Mouse (Mus musculus) forebrain, embryonic 13.5 days (tissue): ENCODE measurements around the gene Ndufb4. TPM values are rescaled to one million over a fixed set of nuclear protein-coding genes. Genes with fewer than 3 reads are reported as not detected.

ENCODE experiments used
- ATAC-seq: fragments of 200-750 bp; cut with Nextera tagmentation; 2 replicates; pipeline ENCODE4 v1.8.0; 2017
- H3K27ac ChIP-seq: fragments of 300-500 bp; sonication (generic); 2 replicates; pipeline ENCODE4 v1.5.1; 2015; ENCODE audit warnings: inconsistent platforms, mild to moderate bottlenecking, moderate library complexity
- H3K27me3 ChIP-seq: fragments of 300-500 bp; sonication (generic); 2 replicates; pipeline ENCODE4 v1.6.1; 2015; ENCODE audit warnings: mild to moderate bottlenecking, inconsistent platforms
- H3K36me3 ChIP-seq: fragments of 300-500 bp; sonication (generic); 2 replicates; pipeline ENCODE4 v1.6.1; 2015; ENCODE audit warnings: mild to moderate bottlenecking, inconsistent platforms; ENCODE audit not compliant: poor library complexity, severe bottlenecking
- H3K4me1 ChIP-seq: fragments of 300-500 bp; sonication (generic); 2 replicates; pipeline ENCODE4 v1.6.1; 2015; ENCODE audit warnings: inconsistent platforms
- H3K4me2 ChIP-seq: fragments of 300-500 bp; sonication (generic); 2 replicates; pipeline ENCODE4 v1.6.1; 2015; ENCODE audit warnings: inconsistent platforms, mild to moderate bottlenecking, moderate library complexity
- H3K4me3 ChIP-seq: fragments of 300-500 bp; sonication (generic); 2 replicates; pipeline ENCODE4 v1.5.1; 2015; ENCODE audit warnings: mild to moderate bottlenecking, inconsistent platforms
- H3K9ac ChIP-seq: fragments of 300-500 bp; sonication (generic); 2 replicates; pipeline ENCODE4 v1.6.1; 2015; ENCODE audit warnings: mild to moderate bottlenecking, inconsistent platforms
- H3K9me3 ChIP-seq: fragments of 300-500 bp; sonication (generic); replicated peaks from 2 replicates; pipeline ENCODE4 v1.6.1; 2016; ENCODE audit warnings: inconsistent platforms
- WGBS: fragments of 180-500 bp; shearing (Covaris S2); methylation state at CpG from one replicate; pipeline ENCODE4 v1.1.7; 2015; 5-methylcytosine and 5-hydroxymethylcytosine counted together
- polyA plus RNA-seq: library from polyadenylated mRNA; unstranded; fragments of >200 nt; fragmentation: Nextera tagmentation; extraction: Ambion mirVana; gene quantifications from 2 replicates; pipeline ENCODE4 v1.2.1, GENCODE M21; 2015

Ndufb4 gene
- polyA plus RNA-seq, 1 experiment from 2014 or later = 75.9 TPM

GRCm38 (mm10) chr16:37686834-37687233 lies 32.6 kb upstream of the Ndufb4 start:
- Histone ChIP-seq H3K4me1 (peaks cover 36% of the 10 kb centered on the region), H3K27ac (no peak overlapping the region), H3K4me3 (no peak overlapping the region), H3K4me2 (no peak overlapping the region), H3K9ac (no peak overlapping the region), H3K36me3 (no peaks in the 10 kb centered on the region), H3K9me3 (no peaks in the 10 kb centered on the region), H3K27me3 (no peaks in the 10 kb centered on the region)
- ATAC-seq = no peak
- WGBS = 73% methylated on average over 12 of the region's 12 CpGs

DNA sequence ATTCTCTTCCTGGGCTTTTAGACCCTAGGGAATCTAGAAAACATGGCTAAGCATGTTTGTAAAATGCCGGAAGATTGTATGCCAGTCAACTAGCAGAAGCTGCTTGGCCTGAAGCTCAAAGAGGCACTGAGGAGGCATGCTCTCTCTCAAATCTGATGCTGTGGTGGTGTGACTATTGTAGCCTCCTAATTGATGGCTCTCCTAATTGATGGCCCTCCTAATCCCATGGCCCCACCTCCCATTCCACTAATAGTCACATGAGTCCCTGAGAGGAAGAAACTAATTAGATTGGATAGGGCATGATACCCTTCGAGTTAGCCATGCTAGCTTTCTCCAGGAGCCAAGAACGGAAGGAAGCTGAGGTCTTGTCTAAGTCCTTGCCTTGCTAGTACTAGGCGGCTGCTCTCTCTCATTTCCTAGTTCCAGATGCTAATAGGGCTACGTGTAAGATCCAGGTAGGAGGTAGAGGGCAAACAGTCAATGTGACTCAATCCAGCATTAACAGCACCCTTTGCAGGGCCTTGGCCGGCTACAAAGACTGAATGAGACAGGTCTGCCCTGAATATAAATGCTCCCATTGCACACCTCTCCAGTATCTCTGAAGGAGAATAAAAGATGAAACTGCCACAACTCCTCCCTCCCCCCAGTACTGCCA lies 31.8 kb upstream of the Ndufb4 start:
- Histone ChIP-seq H3K27me3 (no peaks in the 10 kb centered on the region), H3K4me2 (no peak overlapping the region), H3K4me1 (peaks cover 36% of the 10 kb centered on the region), H3K27ac (no peak overlapping the region), H3K9me3 (no peaks in the 10 kb centered on the region), H3K4me3 (no peak overlapping the region), H3K36me3 (no peaks in the 10 kb centered on the region), H3K9ac (no peak overlapping the region)
- no peak for ATAC-seq
- 31% methylated on average over 6 of the region's 6 CpGs for WGBS

DNA sequence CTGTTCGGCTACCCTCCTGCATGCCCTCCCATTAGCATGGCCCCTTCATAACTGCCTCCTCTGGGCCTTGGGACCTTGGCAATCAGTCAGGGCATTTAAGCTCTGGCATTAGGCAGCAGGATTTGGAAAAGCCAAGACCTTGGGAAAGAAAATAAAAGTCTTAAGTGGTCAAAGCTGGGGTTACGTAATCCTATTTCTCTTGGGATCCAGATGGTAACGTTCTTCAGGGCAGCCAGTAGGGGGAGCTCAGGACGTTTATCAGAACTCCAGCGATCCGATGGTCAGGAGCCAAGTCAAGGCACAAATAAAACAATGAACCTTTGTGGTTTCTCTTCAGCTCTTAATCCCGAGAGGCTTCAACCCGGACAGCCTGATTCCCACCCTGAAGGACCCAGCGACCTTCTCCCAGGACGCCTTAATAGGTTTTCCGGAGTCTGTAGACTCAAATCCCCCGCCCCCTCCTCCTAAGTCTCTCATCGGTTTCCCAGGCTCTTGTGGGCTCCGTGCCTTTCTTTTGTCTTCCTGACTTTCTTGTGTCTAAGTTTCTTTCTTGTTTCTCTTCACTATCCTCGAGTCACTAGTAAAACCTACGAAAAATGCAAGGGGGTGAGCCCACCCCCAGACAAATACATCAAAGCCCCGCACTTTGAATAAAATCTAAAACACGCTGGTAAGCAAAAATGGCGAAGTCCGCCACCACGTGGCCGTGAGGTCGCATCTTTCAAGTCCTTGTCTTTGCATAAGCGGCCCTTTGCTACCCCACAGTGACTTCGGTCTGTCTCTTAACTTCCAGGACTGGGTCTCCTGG lies 30.6 kb upstream of the Ndufb4 start:
- Histone ChIP-seq H3K27ac (peak overlapping the region; percentile 86), H3K27me3 (no peaks in the 10 kb centered on the region), H3K9me3 (no peaks in the 10 kb centered on the region), H3K4me2 (peak overlapping the region; percentile 60), H3K9ac (peak overlapping the region; percentile 72), H3K4me3 (peak overlapping the region; percentile 40), H3K4me1 (peaks cover 36% of the 10 kb centered on the region), H3K36me3 (no peaks in the 10 kb centered on the region)
- peak; percentile 57 for ATAC-seq
- WGBS = 2% methylated on average over 25 of the region's 25 CpGs

DNA sequence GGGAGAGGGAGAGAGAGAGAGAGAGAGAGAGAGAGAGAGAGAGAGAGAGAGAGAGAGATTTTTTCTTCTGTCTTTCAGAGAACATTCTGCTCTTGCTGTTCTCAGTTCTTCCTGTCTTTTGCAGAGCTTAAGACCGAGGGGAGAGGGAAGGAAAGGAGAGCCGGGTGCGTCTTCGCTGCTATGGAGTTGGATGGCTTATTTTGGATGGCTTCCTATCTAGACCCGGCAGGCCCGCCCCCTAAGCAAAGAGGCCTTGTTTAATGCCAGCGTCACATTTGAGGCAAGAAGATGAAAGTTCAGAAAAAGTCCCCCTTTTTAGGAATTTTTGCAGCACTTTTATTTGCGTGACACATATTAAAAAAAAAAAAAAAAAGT lies 30.0 kb upstream of the Ndufb4 start:
- peak overlapping the region; percentile 60 for H3K4me2 ChIP-seq
- H3K27ac ChIP-seq = peak overlapping the region; percentile 84
- ATAC-seq = peak; percentile 36
- no peaks in the 10 kb centered on the region for H3K36me3 ChIP-seq
- H3K27me3 ChIP-seq = no peaks in the 10 kb centered on the region
- peaks cover 36% of the 10 kb centered on the region for H3K4me1 ChIP-seq
- no peaks in the 10 kb centered on the region for H3K9me3 ChIP-seq
- H3K4me3 ChIP-seq = peak overlapping the region; percentile 40
- peak overlapping the region; percentile 72 for H3K9ac ChIP-seq
- WGBS = 5% methylated on average over 8 of the region's 8 CpGs

DNA sequence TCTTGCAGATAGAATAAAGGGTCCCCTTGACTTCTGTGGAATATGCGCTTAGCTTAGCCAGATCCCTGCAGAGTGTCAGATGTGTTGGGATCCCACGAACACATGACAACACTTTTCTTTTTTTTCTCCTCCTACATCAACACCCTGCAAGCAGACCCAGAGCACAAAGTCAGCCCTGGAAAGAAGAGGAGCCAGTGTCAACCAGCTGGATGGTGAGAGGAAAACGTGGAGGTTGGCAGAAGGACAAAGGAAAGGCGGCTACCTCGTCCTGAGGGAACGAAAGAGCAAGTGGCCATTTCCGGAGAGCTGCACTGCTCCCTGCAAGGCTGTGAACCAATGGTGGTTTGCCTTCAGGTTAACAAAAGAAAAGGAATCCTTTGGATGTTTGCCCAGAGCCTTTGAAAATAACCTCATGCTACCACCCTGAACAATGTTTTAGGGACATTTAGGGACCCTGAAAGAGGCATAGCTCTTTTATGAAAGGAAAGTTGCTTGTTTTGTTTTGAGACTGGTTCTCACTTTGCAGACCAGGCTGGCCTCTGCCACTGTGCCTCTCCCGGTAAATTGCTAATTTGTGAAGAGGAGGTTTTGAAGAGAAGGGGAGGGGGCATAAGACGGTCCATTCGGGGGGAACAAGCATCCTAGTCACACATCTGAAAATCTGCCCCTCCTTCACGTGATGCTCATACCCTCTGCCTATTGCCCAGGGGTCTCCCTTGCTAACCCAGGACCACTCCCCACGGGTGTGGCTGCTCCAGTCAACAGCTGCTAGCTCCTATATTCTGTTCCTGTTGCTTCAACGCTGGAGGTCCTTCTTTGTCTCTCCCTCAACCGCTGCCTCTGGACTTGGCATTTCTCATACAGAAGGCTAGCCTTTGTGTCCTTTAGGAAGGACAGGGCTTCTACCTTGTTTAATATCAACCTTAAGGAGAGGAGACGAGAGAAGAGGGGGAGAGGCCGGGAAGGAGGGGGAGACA lies 29.2 kb upstream of the Ndufb4 start:
- 6% methylated on average over 16 of the region's 16 CpGs for WGBS
- Histone ChIP-seq H3K9ac (peak overlapping the region; percentile 72; the same call in 1 of the 2 replicates), H3K27me3 (no peaks in the 10 kb centered on the region), H3K4me3 (peak overlapping the region; percentile 40; the same call in 1 of the 2 replicates), H3K36me3 (no peaks in the 10 kb centered on the region), H3K4me2 (peak overlapping the region; percentile 60), H3K4me1 (peaks cover 36% of the 10 kb centered on the region), H3K27ac (peak overlapping the region; percentile 84), H3K9me3 (no peaks in the 10 kb centered on the region)
- ATAC-seq = peak; percentile 54

DNA sequence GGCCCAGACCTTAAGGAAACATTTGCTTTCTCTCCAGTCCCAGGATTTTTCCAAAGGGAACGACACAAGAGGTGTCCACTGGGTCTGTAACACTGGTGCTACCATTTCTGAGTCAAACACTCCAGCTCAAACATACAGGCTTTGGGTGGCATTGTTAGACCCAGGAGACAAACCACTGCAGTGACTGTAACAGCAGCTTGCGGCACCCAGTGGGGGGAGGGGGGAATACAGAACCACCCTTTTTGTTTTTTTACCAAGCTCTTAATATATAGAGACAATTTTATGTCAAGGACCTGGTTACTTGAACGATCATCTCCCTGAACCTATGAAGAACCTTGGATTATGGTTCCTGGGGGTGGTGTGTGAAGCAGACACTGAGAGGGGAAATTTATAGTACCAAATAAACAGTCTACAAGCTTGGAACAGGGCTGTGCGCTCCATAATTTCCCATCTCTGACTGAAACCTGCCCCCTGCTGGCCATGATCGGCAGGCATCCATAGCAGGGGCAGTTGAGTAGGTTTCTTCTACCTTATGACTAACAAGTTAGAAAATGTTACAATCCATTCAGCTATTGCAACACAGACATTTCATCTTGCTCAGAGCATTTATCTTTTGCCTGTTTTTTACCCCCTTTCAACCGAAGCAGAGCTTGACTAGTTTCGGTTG lies 28.2 kb upstream of the Ndufb4 start:
- Histone ChIP-seq H3K36me3 (no peaks in the 10 kb centered on the region), H3K4me2 (no peak overlapping the region), H3K4me3 (no peak overlapping the region), H3K27ac (peak overlapping the region; percentile 84), H3K27me3 (no peaks in the 10 kb centered on the region), H3K9me3 (no peaks in the 10 kb centered on the region), H3K9ac (no peak overlapping the region), H3K4me1 (peaks cover 39% of the 10 kb centered on the region)
- ATAC-seq = peak; percentile 57
- 45% methylated on average over 7 of the region's 7 CpGs for WGBS

GRCm38 (mm10) chr16:37680831-37681230 lies 26.6 kb upstream of the Ndufb4 start:
- H3K4me1 ChIP-seq = peaks cover 44% of the 10 kb centered on the region

GRCm38 (mm10) chr16:37680216-37680615 lies 26.0 kb upstream of the Ndufb4 start:
- WGBS = 80% methylated on average over 2 of the region's 2 CpGs
- no peak for ATAC-seq
- Histone ChIP-seq H3K9me3 (no peaks in the 10 kb centered on the region), H3K4me3 (no peak overlapping the region), H3K27ac (no peak overlapping the region), H3K36me3 (no peaks in the 10 kb centered on the region), H3K4me1 (peaks cover 38% of the 10 kb centered on the region), H3K27me3 (no peaks in the 10 kb centered on the region), H3K9ac (no peak overlapping the region), H3K4me2 (no peak overlapping the region)

More at GRCm38 (mm10) chr16:37680831-37681230, 26.6 kb upstream of the Ndufb4 start:
- Histone ChIP-seq H3K4me2 (no peak overlapping the region), H3K27ac (no peak overlapping the region), H3K36me3 (no peaks in the 10 kb centered on the region), H3K9me3 (no peaks in the 10 kb centered on the region), H3K27me3 (no peaks in the 10 kb centered on the region), H3K9ac (no peak overlapping the region), H3K4me3 (no peak overlapping the region)
- 72% methylated on average over 8 of the region's 8 CpGs for WGBS
- no peak for ATAC-seq

DNA sequence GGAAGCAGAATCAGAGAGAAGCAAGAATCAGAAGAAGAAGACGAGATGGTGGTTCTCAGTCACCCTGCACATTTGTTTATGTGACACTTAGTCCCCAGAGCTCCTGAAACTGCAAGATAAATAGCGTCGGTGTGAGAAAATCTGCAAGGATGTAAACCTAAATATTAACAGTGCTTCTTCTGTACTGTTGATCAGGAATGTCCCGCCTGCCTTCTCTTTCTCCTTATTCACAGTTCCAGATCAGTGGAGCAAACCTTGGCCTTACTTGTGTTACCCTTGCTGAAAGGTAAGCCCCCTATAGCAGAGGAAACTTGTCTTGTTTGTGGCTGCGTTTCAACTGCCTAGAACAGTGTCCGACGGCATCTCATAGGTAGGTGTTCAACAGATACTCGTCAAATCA lies 23.3 kb upstream of the Ndufb4 start:
- ATAC-seq = no peak
- no peaks in the 10 kb centered on the region for H3K27me3 ChIP-seq
- H3K27ac ChIP-seq = no peak overlapping the region
- WGBS = 85% methylated on average over 8 of the region's 8 CpGs
- no peak overlapping the region for H3K4me3 ChIP-seq
- peaks cover 18% of the 10 kb centered on the region for H3K4me1 ChIP-seq
- no peak overlapping the region for H3K4me2 ChIP-seq
- H3K36me3 ChIP-seq = no peaks in the 10 kb centered on the region
- H3K9me3 ChIP-seq = no peaks in the 10 kb centered on the region
- no peak overlapping the region for H3K9ac ChIP-seq

DNA sequence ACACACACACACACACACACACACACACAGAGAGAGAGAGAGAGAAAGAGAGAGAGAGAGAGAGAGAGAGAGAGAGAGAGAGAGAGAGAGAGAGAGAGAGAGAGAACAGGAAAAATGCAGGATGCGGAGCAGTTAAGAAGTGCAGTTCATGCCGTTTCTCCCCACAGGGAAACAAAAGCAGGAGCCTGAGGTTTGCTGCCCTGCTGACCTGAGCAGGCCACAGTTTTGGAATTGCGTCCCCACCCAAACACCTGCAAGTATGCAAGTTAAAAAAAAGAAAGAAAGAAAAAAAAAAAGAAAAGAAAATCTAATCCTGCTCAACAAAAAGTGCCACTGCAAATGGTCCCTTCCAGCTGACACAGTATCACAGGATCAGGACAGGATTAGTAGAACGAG lies 22.4 kb upstream of the Ndufb4 start:
- H3K27ac ChIP-seq = no peak overlapping the region
- no peaks in the 10 kb centered on the region for H3K27me3 ChIP-seq
- H3K9me3 ChIP-seq = no peaks in the 10 kb centered on the region
- no peaks in the 10 kb centered on the region for H3K36me3 ChIP-seq
- peak overlapping the region; percentile 44 for H3K4me2 ChIP-seq
- 9% methylated on average over 4 of the region's 4 CpGs for WGBS
- peaks cover 18% of the 10 kb centered on the region for H3K4me1 ChIP-seq
- no peak overlapping the region for H3K4me3 ChIP-seq
- peak; percentile 17; the same call in 1 of the 2 replicates for ATAC-seq
- no peak overlapping the region for H3K9ac ChIP-seq

- whole genome bisulfite sequencing = 48% methylated on average over 17 of the region's 17 CpGs
- peak; percentile 92 for ATAC-seq
- no peaks in the 10 kb centered on the region for H3K36me3 ChIP-seq
- H3K27ac ChIP-seq = no peak overlapping the region
- H3K4me1 ChIP-seq = peaks cover 18% of the 10 kb centered on the region
- no peaks in the 10 kb centered on the region for H3K27me3 ChIP-seq
- no peaks in the 10 kb centered on the region for H3K9me3 ChIP-seq
- H3K4me2 ChIP-seq = peak overlapping the region; percentile 44
- H3K9ac ChIP-seq = 0 out of 2 replicates have a peak overlapping the region, but pooled peaks have one; percentile 14
- H3K4me3 ChIP-seq = no peak overlapping the region
Measured at GRCm38 (mm10) chr16:37676024-37676676, 21.9 kb upstream of the Ndufb4 start.
